In genomic region chr4:109131256-109131872, GRCm38 (mm10) we compare ENCODE assay signal across 15 mouse cellular contexts.
"Had no signal": no experiment of that assay in that cellular context is flagged by ENCODE, and none has a peak within 500 bp of the region (broad histone marks: within the 10 kb centered on the region; RNA-seq: fewer than 3 reads in every experiment).

No protein-coding gene starts in this region.

- H3K4me3 ChIP-seq: kidney, embryonic 15.5 days; limb, embryonic 13.5 days; liver, embryonic 15.5 days; megakaryocyte, embryonic 14.5 days; midbrain, embryonic 15.5 days; neural tube, embryonic 12.5 days had no signal

- H3K27ac ChIP-seq: kidney, embryonic 15.5 days; limb, embryonic 13.5 days; liver, embryonic 15.5 days; macrophage; midbrain, embryonic 15.5 days; neural tube, embryonic 12.5 days had no signal

- DNase-seq: kidney, adult 18-20 months; kidney, postnatal 25 days; left cerebral cortex, postnatal 4 days; lung, embryonic 14.5 days; right cerebral cortex, postnatal 4 days; spleen, adult 18-20 months; thymus, adult 18-20 months; thymus, postnatal 14 days had no signal
